Comparison of ENCODE assay signal across 9 mouse cellular contexts in the genomic region with DNA sequence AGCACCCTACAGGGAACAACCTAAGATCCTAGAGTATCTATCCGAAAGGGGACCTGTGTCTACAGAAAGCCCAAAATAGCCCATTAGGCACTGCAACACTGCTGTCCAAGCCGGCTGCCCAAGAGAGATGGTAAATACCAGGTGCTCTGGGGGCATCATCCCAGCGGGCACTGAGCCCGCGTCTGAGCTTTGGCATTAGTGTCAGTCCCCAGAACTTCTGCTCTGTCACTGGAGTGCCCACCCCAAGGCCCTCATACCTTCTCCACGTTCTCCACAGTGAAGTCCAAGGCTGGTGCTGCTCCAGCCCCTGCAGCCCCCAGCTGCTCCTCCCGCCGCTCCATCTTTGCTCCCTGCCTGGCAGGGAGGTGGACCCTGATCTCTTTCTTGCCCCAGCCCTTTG. TPM values are rescaled to one million over a fixed set of nuclear protein-coding genes. Genes with fewer than 3 reads are reported as not detected.
A peak's percentile ranks its signal among the peaks of the same experiment; 100 is the strongest.
DNase-seq lines count a peak whose midpoint lies in the region; ATAC-seq and TF ChIP-seq lines count a peak whose summit lies in the region.
"Had no signal": no experiment of that assay in that cellular context is flagged by ENCODE, and none has a peak within 500 bp of the region (broad histone marks: within the 10 kb centered on the region; RNA-seq: fewer than 3 reads in every experiment).

No protein-coding gene starts in this region.

- WGBS in heart, embryonic 14.5 days, result 14% methylated on average over 8 of the region's 8 CpGs

- H3K4me2 ChIP-seq in heart, embryonic 14.5 days (ENCODE audit: low read length), result peak overlapping the region; percentile 96

- no peaks in the 10 kb centered on the region for H3K27me3 ChIP-seq in heart, embryonic 14.5 days (ENCODE audit: control insufficient read depth, insufficient read depth, low read length)

- peaks cover 39 to 46% of the 10 kb centered on the region in 2 experiments for H3K4me1 ChIP-seq in heart, embryonic 14.5 days (ENCODE audit: control insufficient read depth in 2 of 2, insufficient read depth in 2 of 2, low read length in 2 of 2)

- H3K9ac ChIP-seq in heart, embryonic 14.5 days (ENCODE audit: low read length), result peak overlapping the region; percentile 91

- no peak for TF ChIP-seq CTCF in left cerebral cortex, adult 2 months (IDR thresholded peaks at IDR 0.05)

- peaks cover 36% of the 10 kb centered on the region for H3K36me3 ChIP-seq in heart, embryonic 14.5 days (ENCODE audit: control insufficient read depth, insufficient read depth, low read length)

- H3K9me3 ChIP-seq in heart, embryonic 14.5 days (ENCODE audit: control insufficient read depth, low read length), result no peaks in the 10 kb centered on the region

- H3K4me3 ChIP-seq in left cerebral cortex, adult 2 months, result peak overlapping the region; percentile 95
- peak overlapping the region; percentile 65 to 85 for H3K4me3 ChIP-seq in heart, embryonic 14.5 days (ENCODE audit: control insufficient read depth in 1 of 2, insufficient read depth in 1 of 2, low read depth in 1 of 2, low read length in 2 of 2)

- DNase-seq in left cerebral cortex, adult 2 months (ENCODE audit: extremely low spot score in 1 of 2, low spot score in 2 of 2), result no peak
- DNase-seq in left cerebral cortex, adult 9 months (ENCODE audit: low spot score in 2 of 2), result no peak
- peak; percentile 77 to 78 for DNase-seq in cerebellum, postnatal 10 days
- DNase-seq in adrenal gland, postnatal 25 days, result no peak
- DNase-seq in kidney, postnatal 10 days, result no peak

- peak overlapping the region; percentile 100 for H3K27ac ChIP-seq in left cerebral cortex, adult 2 months
- 0 out of 4 replicates have a peak overlapping the region, but pooled peaks of 1 of the 2 experiments have one; percentile 87 for H3K27ac ChIP-seq in heart, embryonic 14.5 days (replicated peaks in 1 of 2; ENCODE audit: control insufficient read depth in 1 of 2, insufficient read depth in 1 of 2, low read depth in 2 of 2, low read length in 2 of 2)

- ATAC-seq in heart, embryonic 14.5 days (ENCODE audit: insufficient number of reproducible peaks, insufficient read depth, low FRiP score, low read depth), result no peak
- ATAC-seq in megakaryocyte-erythroid progenitor cell, adult 5-6 weeks (replicated peaks; ENCODE audit: low FRiP score, low TSS enrichment, poor library complexity, severe bottlenecking), result 0 out of 2 replicates have a peak, but pooled peaks have one; percentile 2
- no peak for ATAC-seq in activated CD4-positive, CD25-positive, alpha-beta regulatory T cell, adult 4 months

- intact Hi-C loops in left cerebral cortex, adult 2 months (cut with DNase I), result loop anchor here (2.0 kb wide), 1 partner anchor 27 kb away; a partner anchor contains a TSS

RNA-seq across cellular contexts. Expression of a gene that starts 0.8 kb away (rescaled TPM):
- 100 to 1,000 TPM; 115 to 123 TPM for total RNA-seq in left cerebral cortex, adult 2 months (2021)
- 35.5 and 36.4 TPM in 2 replicates for polyA plus RNA-seq in heart, embryonic 14.5 days (2014; fragmentation: Nextera tagmentation; extraction: Ambion mirVana)
- 18.4 and 23.4 TPM in 2 replicates for total RNA-seq in megakaryocyte-erythroid progenitor cell, adult 5-6 weeks (2014; fragmentation: Nextera tagmentation)
- total RNA-seq in megakaryocyte-erythroid progenitor cell, adult 5-6 weeks (2017), result 6.4 and 7.8 TPM in 2 replicates
- total RNA-seq in adrenal gland, postnatal 25 days (2021), result 41.5 and 48.5 TPM in 2 replicates
- 10 to 100 TPM; 13.7 to 15.6 TPM for polyA plus RNA-seq in activated CD4-positive, CD25-positive, alpha-beta regulatory T cell, adult 4 months (2017; shearing (Covaris generic))

RNA-seq across cellular contexts. Expression of a gene that starts 15.5 kb away (rescaled TPM):
- 1 to 10 TPM; 3.6 to 3.9 TPM for total RNA-seq in left cerebral cortex, adult 2 months (2021)
- 0.81 and 0.85 TPM in 2 replicates for polyA plus RNA-seq in heart, embryonic 14.5 days (2014; fragmentation: Nextera tagmentation; extraction: Ambion mirVana)
- not detected in 2 replicates for total RNA-seq in megakaryocyte-erythroid progenitor cell, adult 5-6 weeks (2014; fragmentation: Nextera tagmentation)
- not detected in 2 replicates for total RNA-seq in megakaryocyte-erythroid progenitor cell, adult 5-6 weeks (2017)
- total RNA-seq in adrenal gland, postnatal 25 days (2021), result 0.33 TPM in 1 of 2 replicates, not detected in the other
- polyA plus RNA-seq in activated CD4-positive, CD25-positive, alpha-beta regulatory T cell, adult 4 months (2017; shearing (Covaris generic)), result not detected
- total RNA-seq: neutrophil, adult 5-6 weeks had no signal

RNA-seq across cellular contexts. Expression of a gene that starts 22.2 kb away (rescaled TPM):
- 10 to 100 TPM in 1 of 2 experiments, 1 to 10 TPM in 1; 9.1 to 11.4 TPM for total RNA-seq in left cerebral cortex, adult 2 months (2021)
- polyA plus RNA-seq in heart, embryonic 14.5 days (2014; fragmentation: Nextera tagmentation; extraction: Ambion mirVana), result 10.4 and 10.6 TPM in 2 replicates
- total RNA-seq in megakaryocyte-erythroid progenitor cell, adult 5-6 weeks (2014; fragmentation: Nextera tagmentation), result 12.8 and 24.7 TPM in 2 replicates
- 11.7 and 12.6 TPM in 2 replicates for total RNA-seq in megakaryocyte-erythroid progenitor cell, adult 5-6 weeks (2017)
- 10.6 and 14.2 TPM in 2 replicates for total RNA-seq in adrenal gland, postnatal 25 days (2021)
- polyA plus RNA-seq in activated CD4-positive, CD25-positive, alpha-beta regulatory T cell, adult 4 months (2017; shearing (Covaris generic)), result 10 to 100 TPM; 21.1 to 25.4 TPM

RNA-seq across cellular contexts. Expression of a gene that starts 26.9 kb away (rescaled TPM):
- 100 to 1,000 TPM; 430 to 462 TPM for total RNA-seq in left cerebral cortex, adult 2 months (2021)
- polyA plus RNA-seq in heart, embryonic 14.5 days (2014; fragmentation: Nextera tagmentation; extraction: Ambion mirVana), result 222 and 250 TPM in 2 replicates
- total RNA-seq in megakaryocyte-erythroid progenitor cell, adult 5-6 weeks (2014; fragmentation: Nextera tagmentation), result 164 and 195 TPM in 2 replicates
- 40.6 and 60.1 TPM in 2 replicates for total RNA-seq in megakaryocyte-erythroid progenitor cell, adult 5-6 weeks (2017)
- 231 and 241 TPM in 2 replicates for total RNA-seq in adrenal gland, postnatal 25 days (2021)
- polyA plus RNA-seq in activated CD4-positive, CD25-positive, alpha-beta regulatory T cell, adult 4 months (2017; shearing (Covaris generic)), result 100 to 1,000 TPM in 1 of 2 experiments, 10 to 100 TPM in 1; 75.9 to 111 TPM

RNA-seq across cellular contexts. Expression of a gene that starts 30.7 kb away (rescaled TPM):
- total RNA-seq in left cerebral cortex, adult 2 months (2021), result 10 to 100 TPM; 86.7 to 90.6 TPM
- 13.8 and 18.2 TPM in 2 replicates for polyA plus RNA-seq in heart, embryonic 14.5 days (2014; fragmentation: Nextera tagmentation; extraction: Ambion mirVana)
- total RNA-seq in megakaryocyte-erythroid progenitor cell, adult 5-6 weeks (2014; fragmentation: Nextera tagmentation), result not detected in 2 replicates
- 2.8 TPM in 1 of 2 replicates, not detected in the other for total RNA-seq in megakaryocyte-erythroid progenitor cell, adult 5-6 weeks (2017)
- total RNA-seq in adrenal gland, postnatal 25 days (2021), result 12.6 and 18.6 TPM in 2 replicates
- not detected for polyA plus RNA-seq in activated CD4-positive, CD25-positive, alpha-beta regulatory T cell, adult 4 months (2017; shearing (Covaris generic))
- total RNA-seq: neutrophil, adult 5-6 weeks had no signal

Comparison
In these comparisons a context has a peak if more than half of its experiments do, and no peak if none do; other contexts are left out.
1. DNase-seq: peak in cerebellum, postnatal 10 days (2 of 2); none in left cerebral cortex, adult 2 months (0 of 2), left cerebral cortex, adult 9 months (0 of 2), adrenal gland, postnatal 25 days (single experiment) and kidney, postnatal 10 days (single experiment).